Mouse (Mus musculus) cerebellum, adult 2 months (tissue): ENCODE data around the gene Gm44511. TPM values are rescaled to one million over a fixed set of nuclear protein-coding genes. Genes with fewer than 3 reads are reported as not detected.

ENCODE experiments used
- DNase-seq, 2 experiments: peaks; one replicate each; pipeline ENCODE4 v3.0.0; 2021
- H3K27ac ChIP-seq: fragments of 200-500 bp; 2 replicates; pipeline ENCODE4 v1.5.1; 2012; ENCODE audit warnings: low read length, control low read depth, inconsistent platforms; ENCODE audit not compliant: insufficient read depth
- H3K27me3 ChIP-seq: fragments of 200-500 bp; 2 replicates; pipeline ENCODE4 v1.6.1; 2012; ENCODE audit warnings: inconsistent platforms, mild to moderate bottlenecking, low read length, moderate library complexity; ENCODE audit not compliant: control insufficient read depth, insufficient read depth
- H3K4me1 ChIP-seq: fragments of 200-500 bp; 2 replicates; pipeline ENCODE4 v1.6.1; 2011; ENCODE audit warnings: low read length; ENCODE audit not compliant: control insufficient read depth, insufficient read depth
- H3K4me3 ChIP-seq: fragments of 200-500 bp; replicated peaks from 2 replicates; pipeline ENCODE3; 2011; ENCODE audit warnings: mild to moderate bottlenecking, low read depth, low read length, control low read depth; ENCODE audit not compliant: insufficient read depth
- CTCF ChIP-seq: fragments of 200-500 bp; IDR thresholded peaks from 2 replicates; pipeline ENCODE4 v1.5.1; 2011; ENCODE audit warnings: low read depth, mild to moderate bottlenecking, control low read depth, low read length, moderate library complexity, borderline replicate concordance; ENCODE audit not compliant: insufficient read depth
- POLR2A ChIP-seq: fragments of 200-500 bp; IDR thresholded peaks from 2 replicates; pipeline ENCODE4 v1.6.1; 2011; ENCODE audit warnings: low read length, control low read depth, borderline replicate concordance; ENCODE audit not compliant: insufficient read depth
- WGBS: fragments of 180-500 bp; shearing (Covaris S2); methylation state at CpG from one replicate; pipeline ENCODE4 v1.1.7; 2018; 5-methylcytosine and 5-hydroxymethylcytosine counted together
- polyA plus RNA-seq: library from polyadenylated mRNA; depleted of rRNA; stranded (reverse); fragments of >200 nt; gene quantifications from 2 replicates; pipeline ENCODE4 v1.2.3, GENCODE M21; 2012

Gm44511 gene
- polyA plus RNA-seq, 1 experiment, result not detected

GRCm38 (mm10) chr6:128852766-128853165 is 26.7 kb upstream of the Gm44511 start:
- 93% methylated on average over 3 of the region's 3 CpGs for WGBS

DNA sequence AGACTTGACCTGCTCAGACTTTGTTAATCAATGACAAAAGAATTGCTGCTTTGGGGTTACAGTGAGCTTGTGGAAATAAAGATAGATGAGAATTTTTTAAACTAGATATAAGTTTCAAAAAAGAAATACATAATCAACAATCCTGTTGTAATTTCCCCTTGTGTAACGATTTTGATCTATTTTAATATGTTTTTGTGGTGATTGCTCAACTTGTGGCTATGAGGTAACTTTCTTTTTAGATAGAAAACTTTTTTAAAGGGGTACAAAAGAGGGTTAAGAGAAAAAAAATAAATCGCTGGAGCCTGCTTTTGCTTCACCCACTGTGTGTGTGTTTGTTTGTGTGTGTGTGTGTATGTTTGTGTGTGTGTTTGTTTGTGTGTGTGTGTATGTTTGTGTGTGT is 25.0 kb upstream of the Gm44511 start:
- no peak for TF ChIP-seq POLR2A
- TF ChIP-seq CTCF, result no peak
- H3K27me3 ChIP-seq, result no peaks in the 10 kb centered on the region
- WGBS, result 89% methylated on average over 2 of the region's 2 CpGs
- no peak overlapping the region for H3K27ac ChIP-seq
- no peak for DNase-seq
- H3K4me1 ChIP-seq, result no peaks in the 10 kb centered on the region
- H3K4me3 ChIP-seq, result no peak overlapping the region

More at GRCm38 (mm10) chr6:128852766-128853165, 26.7 kb upstream of the Gm44511 start:
- TF ChIP-seq CTCF (no peak), POLR2A (no peak)
- DNase-seq, result no peak
- no peak overlapping the region for H3K27ac ChIP-seq
- no peaks in the 10 kb centered on the region for H3K27me3 ChIP-seq
- H3K4me3 ChIP-seq, result no peak overlapping the region
- no peaks in the 10 kb centered on the region for H3K4me1 ChIP-seq

DNA sequence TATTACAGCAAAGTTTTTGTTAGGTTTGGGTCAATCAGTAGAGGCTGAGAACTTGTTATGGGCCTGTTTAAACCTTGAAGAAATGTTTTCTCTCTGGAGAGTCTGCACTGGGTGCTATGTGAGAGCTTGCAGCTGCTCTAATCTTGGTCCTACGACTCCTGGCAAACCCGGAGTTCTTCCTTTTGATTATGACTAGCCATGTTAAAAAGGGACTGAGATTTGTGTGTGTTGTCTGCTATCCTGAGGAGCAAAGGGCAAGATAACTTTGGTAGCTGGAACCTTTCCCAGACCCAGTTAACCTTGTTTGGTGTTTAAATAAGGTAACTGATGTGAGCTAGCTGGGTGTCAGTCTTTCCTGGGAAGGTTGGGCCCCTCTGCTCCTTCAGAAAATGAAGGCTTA is 24.6 kb upstream of the Gm44511 start:
- no peak for DNase-seq
- Histone ChIP-seq H3K27me3 (no peaks in the 10 kb centered on the region), H3K4me1 (no peaks in the 10 kb centered on the region), H3K4me3 (no peak overlapping the region), H3K27ac (no peak overlapping the region)
- 70% methylated on average over 2 of the region's 2 CpGs for WGBS
- no peak for TF ChIP-seq CTCF
- no peak for TF ChIP-seq POLR2A

DNA sequence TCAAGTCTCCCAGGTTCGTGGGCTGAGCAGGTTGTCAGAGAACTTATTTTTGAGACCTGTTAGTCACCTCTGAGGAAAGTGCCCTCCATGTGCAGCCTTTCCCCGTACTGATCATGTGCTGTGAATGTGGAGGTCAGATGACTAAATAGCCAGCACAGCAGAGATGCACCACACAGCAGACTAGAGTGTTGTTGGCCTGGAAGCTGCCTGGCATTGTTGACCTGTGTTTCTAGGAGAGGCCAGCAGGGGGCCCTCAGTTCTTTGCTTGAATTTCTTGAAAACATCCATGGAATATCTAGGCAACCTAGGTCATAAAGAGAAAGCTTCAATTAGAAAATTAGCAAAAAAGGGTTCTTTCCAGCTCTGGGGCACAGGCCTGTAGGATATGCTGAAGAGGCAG is 23.8 kb upstream of the Gm44511 start:
- H3K27me3 ChIP-seq, result no peaks in the 10 kb centered on the region
- WGBS, result 45% methylated on average over 2 of the region's 2 CpGs
- H3K4me3 ChIP-seq, result no peak overlapping the region
- no peaks in the 10 kb centered on the region for H3K4me1 ChIP-seq
- H3K27ac ChIP-seq, result no peak overlapping the region
- TF ChIP-seq POLR2A, result no peak
- peak; percentile 50; the same call in 1 of the 2 replicates for TF ChIP-seq CTCF
- peak in 1 of 2 experiments; percentile 26 for DNase-seq

DNA sequence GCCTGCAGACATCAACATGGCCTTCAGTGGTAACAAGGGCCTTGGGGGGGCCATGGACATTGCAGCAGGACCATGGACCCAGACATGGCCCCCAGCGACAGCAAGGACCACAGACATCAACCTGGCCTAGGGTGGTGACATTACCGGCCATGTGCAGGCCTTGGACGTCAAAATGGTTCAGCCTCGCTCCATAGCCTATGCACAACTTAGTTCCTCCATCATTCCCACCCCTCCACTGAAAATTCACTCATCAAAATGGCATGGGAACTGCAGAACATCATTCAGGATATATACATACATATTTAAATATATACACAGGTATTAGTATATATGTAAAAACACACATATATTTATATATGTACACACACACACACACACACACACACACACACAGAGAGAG is 21.3 kb upstream of the Gm44511 start:
- H3K27me3 ChIP-seq, result no peaks in the 10 kb centered on the region
- H3K4me1 ChIP-seq, result no peaks in the 10 kb centered on the region
- no peak for TF ChIP-seq CTCF
- TF ChIP-seq POLR2A, result no peak
- no peak overlapping the region for H3K4me3 ChIP-seq
- DNase-seq, result no peak
- H3K27ac ChIP-seq, result no peak overlapping the region
- 89% methylated on average over 4 of the region's 4 CpGs for WGBS

GRCm38 (mm10) chr6:128845998-128846542 is 20.0 kb upstream of the Gm44511 start:
- no peaks in the 10 kb centered on the region; the same call in 1 of the 2 replicates for H3K4me1 ChIP-seq
- no peaks in the 10 kb centered on the region for H3K27me3 ChIP-seq
- H3K27ac ChIP-seq, result no peak overlapping the region
- TF ChIP-seq CTCF (no peak), POLR2A (no peak)
- 43% methylated on average over 9 of the region's 9 CpGs for WGBS
- no peak overlapping the region for H3K4me3 ChIP-seq
- no peak for DNase-seq

- no peak overlapping the region for H3K4me3 ChIP-seq
- no peak overlapping the region for H3K27ac ChIP-seq
- no peaks in the 10 kb centered on the region for H3K27me3 ChIP-seq
- TF ChIP-seq POLR2A (no peak), CTCF (peak; percentile 85)
- DNase-seq, result peak; percentile 72 to 77
- 25% methylated on average over 7 of the region's 7 CpGs for WGBS
- H3K4me1 ChIP-seq, result no peaks in the 10 kb centered on the region; the same call in 1 of the 2 replicates
Measured at GRCm38 (mm10) chr6:128845319-128845979, 19.3 kb upstream of the Gm44511 start.

DNA sequence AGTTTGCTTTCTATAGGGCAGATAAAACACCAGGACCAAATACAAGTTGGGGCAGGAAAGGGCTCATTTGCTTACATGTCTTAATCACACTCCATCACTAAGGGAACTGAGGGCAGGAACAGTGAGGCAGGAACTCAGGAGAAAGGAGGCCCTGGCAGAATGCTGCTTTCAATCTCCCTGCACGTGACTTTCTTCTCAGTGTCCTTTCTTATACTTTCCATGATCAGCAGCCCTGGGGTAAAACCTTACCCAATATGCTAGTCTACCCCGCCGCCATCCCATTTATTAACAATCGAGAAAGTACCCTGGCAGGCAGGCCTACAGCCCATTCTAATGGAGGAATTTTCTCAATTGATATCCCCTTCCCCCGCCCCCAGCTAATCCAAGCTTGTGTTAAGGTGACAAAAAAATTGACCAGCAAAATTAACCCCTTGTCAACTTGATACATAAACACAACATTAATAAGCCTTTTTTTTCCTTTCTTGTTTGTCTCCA is 18.5 kb upstream of the Gm44511 start:
- Histone ChIP-seq H3K27ac (no peak overlapping the region), H3K27me3 (no peaks in the 10 kb centered on the region), H3K4me3 (no peak overlapping the region), H3K4me1 (peaks cover 3% of the 10 kb centered on the region; the same call in 1 of the 2 replicates)
- peak in 1 of 2 experiments; percentile 22 for DNase-seq
- 74% methylated on average over 5 of the region's 5 CpGs for WGBS
- TF ChIP-seq POLR2A, result no peak
- TF ChIP-seq CTCF, result no peak
